Mouse (Mus musculus): ENCODE results near the gene Chit1.

The Chit1 gene

DNA sequence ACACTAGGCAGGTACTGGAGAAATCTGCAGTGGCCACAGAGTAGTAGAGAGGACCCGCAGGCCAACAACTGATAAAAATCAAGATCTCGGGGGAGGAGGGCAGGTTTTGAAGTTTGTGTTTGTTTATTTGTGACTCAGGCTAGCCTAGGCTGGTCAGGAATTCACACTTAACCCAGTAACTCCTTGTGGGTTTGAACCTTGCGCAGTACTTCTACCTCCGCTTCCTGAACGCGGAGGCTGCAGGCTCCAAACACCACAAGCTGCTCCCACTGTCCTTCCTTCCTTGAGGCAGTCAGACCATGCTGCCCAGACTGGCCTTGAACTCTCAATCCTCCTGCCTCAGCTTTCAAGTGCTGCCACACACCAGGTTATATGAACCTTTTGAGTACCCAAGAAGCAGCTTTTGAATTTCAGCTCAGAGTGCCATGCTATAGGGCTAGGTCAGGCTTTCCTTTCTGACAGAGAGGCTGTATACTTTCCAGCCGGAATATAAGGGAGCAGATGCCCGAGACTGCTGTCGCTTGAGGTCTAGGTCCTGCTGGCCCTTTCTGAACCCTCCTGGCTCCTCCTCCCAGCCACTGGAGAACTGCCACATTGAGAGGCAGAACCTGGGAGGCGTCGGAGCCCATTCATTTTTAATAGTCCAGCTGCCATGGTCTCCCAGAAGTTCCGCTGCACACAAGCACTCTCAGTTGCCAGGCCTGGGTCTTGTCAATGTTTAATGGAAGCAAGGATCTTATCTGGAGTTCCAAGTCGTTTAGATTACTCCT is 12.9 kb upstream of the Chit1 start:
- in situ Hi-C loops (cut with MboI; ENCODE audit: low sequenced_read_pairs): no loop called here

- in situ Hi-C loops (cut with MboI; ENCODE audit: low sequenced_read_pairs): no loop called here
Observed at GRCm38 (mm10) chr1:134098726-134099515, 12.1 kb upstream of the Chit1 start.

DNA sequence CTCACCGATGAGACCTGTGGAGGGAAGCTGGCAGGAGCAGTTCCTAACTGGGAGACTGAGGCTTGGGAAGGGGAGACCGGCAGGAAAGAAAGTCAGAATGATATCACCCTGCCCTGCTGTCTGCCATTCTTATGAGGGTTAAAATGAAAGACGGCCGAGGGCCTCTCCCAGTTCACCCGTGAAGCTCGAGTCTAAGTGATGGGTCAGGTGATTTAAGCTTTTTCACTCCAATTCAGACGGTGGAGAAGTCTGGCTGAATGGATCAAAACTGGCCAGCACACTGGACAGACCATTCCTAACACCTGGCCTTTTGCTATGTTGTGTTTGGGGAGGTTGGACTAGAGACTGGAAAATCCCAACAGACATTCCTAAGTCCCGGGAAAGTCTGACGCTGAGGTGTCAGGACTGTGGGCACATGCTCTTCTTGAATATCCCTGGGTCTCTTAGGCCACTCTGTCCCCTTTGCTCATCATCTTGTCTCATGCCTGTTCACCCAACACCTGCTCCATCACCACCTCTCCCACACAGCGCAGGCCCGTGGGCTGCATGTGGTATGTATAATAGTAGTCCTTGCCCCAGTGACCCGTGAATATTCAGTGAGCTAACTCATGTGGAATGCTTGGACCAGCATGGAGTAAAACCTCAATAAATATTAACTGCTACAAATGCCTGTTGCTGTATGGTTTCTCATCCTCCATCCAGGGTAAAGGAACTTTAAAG is 11.4 kb upstream of the Chit1 start:
- in situ Hi-C loops (cut with MboI; ENCODE audit: low sequenced_read_pairs): loop anchor here (5.0 kb wide), 1 partner anchor 42 kb away; no protein-coding TSS in a partner anchor

DNA sequence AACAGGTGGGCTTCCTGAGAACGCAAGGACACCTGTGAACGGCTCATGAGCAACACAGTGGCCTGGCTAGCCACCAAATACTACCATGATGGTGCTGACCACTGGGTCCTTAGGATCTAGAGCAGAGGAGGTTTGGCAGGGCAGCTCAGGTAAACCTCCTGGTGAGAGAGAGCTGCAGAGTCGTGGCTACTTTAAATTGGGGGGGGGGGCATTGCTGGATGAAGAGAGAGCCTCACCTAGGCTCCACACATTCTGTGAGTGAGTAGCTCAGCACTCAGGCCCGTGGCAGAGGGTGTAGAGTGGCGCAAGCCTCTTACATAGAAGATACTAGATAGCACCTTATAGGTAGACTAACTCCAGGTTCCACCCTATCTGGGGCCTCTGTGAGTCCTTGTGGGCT is 10.6 kb upstream of the Chit1 start:
- in situ Hi-C loops (cut with MboI; ENCODE audit: low sequenced_read_pairs): loop anchor here (5.0 kb wide), 1 partner anchor 43 kb away; no protein-coding TSS in a partner anchor

DNA sequence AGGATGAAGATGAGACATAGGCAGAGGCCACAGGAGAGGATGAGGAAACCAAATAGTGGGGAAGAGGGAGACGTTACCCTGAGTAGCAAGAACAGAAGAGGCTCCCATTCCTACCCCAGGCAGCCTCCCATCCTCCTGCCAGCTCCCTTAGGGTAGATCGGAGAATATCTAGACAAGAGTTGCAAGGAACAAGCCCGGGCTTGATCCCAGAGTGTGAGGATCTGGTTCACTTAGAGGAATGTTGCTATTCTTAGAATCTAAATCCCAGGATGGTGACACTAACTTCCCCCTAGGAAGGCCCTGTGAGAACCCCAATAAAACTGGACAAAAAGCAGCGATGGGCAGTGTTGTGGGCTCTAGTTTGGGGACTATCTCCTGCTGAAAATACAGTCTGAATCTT is 10.1 kb upstream of the Chit1 start:
- in situ Hi-C loops (cut with MboI; ENCODE audit: low sequenced_read_pairs): loop anchor here (5.0 kb wide), 1 partner anchor 44 kb away; no protein-coding TSS in a partner anchor

DNA sequence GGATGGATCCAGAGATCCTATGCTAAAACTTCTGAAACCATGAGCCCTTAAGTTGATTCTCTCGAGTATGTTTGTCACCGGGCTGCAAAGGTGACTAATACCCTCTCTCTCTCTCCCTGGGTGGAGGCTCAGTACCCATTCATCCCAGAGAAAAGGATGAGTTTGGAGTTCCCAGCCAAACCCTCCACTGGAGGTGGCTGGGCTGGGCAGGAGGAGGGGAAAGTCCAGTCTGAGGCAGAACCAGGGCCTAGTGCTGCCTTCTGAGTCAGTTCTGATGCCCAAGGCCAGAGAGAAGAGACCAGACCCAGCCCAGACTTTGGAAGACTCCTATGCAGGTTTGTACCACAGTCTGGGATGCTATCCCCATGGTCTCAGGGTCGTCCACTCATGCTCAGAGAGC is 9.4 kb upstream of the Chit1 start:
- in situ Hi-C loops (cut with MboI; ENCODE audit: low sequenced_read_pairs): loop anchor here (5.0 kb wide), 1 partner anchor 44 kb away; no protein-coding TSS in a partner anchor

DNA sequence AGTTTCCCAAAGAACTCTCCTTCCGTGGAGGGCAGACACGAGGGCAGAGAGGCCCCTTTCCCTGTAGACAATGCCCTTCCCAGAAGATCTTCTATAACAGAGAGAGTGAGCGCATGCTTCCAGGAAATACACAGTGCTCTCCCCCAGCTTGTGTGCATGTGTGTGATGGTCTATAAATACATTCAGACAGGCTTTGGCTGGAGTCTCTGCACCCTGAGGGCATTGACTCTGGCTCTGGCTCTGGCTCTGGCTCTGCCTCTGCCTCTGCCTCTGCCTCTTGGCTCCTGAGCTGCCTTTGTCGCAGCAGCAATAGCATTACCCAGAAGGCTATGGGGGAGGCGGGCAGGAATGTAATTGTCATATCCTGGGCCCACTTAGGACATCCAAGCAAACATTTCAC is 7.2 kb upstream of the Chit1 start:
- in situ Hi-C loops (cut with MboI; ENCODE audit: low sequenced_read_pairs): loop anchor here (5.0 kb wide), 1 partner anchor 47 kb away; no protein-coding TSS in a partner anchor

GRCm38 (mm10) chr1:134105043-134105763 is 5.8 kb upstream of the Chit1 start:
- in situ Hi-C loops (cut with MboI; ENCODE audit: low sequenced_read_pairs): no loop called here

DNA sequence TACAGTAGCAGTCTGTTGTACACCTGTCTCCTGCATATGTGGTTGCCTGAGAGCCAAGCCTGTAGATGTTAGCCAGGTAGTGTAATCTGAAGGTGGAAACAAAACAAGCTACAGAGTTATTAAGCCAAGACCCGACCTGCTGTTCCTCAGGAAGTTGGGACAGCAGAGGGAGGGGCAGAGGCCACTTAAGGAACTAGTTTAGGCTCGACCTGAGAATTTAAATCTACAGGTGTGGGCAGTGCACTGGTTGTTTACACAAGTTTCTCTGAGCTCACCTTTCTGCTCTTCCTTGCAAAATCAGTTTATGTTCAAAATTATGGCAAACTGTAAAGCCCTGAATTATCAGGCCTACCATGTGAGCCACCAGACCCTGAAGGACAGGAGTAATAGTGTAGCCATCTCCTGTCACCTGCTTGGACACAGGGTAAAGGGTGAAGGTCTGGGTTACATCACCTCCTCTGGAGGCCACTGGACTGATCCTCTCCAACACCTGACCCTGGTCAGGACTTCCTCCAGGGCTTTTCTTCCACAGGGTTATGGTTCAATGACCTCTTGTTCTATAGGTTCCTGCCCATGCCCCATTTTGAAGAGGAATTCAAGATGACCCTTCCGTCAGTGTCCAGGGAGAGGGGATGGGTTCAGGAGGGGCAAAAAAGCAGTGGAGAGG is 5.1 kb upstream of the Chit1 start:
- in situ Hi-C loops (cut with MboI; ENCODE audit: low sequenced_read_pairs): no loop called here

DNA sequence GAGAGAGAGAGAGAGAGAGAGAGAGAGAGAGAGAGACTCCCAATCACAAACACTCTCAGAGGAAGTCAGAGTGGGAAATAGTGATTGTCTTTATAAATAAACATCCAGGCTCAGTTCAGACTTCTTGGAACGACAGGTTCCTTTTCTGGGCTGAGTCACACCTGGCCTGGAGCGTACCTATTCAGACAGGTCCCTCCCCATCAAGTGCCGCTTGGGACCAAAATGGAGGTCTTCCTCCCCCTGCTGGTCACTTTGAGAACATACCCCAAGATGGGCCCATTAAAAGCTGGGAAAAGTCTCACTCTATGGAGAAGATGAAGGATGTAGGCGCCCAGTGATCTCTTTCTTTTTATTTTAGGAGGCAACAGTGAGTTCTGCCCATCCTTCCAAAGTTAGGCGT is 4.3 kb upstream of the Chit1 start:
- in situ Hi-C loops (cut with MboI; ENCODE audit: low sequenced_read_pairs): no loop called here

GRCm38 (mm10) chr1:134107777-134108176 is 3.3 kb upstream of the Chit1 start:
- in situ Hi-C loops (cut with MboI; ENCODE audit: low sequenced_read_pairs): no loop called here

GRCm38 (mm10) chr1:134110015-134110414 is 1.0 kb upstream of the Chit1 start:
- in situ Hi-C loops (cut with MboI; ENCODE audit: low sequenced_read_pairs): no loop called here

DNA sequence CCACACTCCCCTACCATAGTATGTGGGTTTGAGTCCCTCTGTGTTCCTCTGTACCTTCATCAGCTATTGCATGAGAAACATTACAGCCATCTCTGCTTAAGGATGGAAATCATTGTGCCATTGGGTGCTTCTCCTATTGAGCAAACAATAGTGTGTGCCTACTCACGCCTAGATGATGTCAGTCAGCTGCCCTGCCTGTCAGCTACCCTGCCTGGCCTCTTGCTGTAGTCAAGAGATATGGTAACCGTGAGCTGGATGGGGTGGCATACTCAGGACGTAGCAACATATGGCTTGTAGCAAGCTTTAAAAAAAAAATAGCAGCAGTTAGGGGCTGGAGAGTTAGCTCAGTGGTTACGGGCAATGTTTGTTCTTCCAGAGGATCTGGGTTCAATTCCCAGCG is 593 bp upstream of the Chit1 start:
- in situ Hi-C loops (cut with MboI; ENCODE audit: low sequenced_read_pairs): no loop called here

DNA sequence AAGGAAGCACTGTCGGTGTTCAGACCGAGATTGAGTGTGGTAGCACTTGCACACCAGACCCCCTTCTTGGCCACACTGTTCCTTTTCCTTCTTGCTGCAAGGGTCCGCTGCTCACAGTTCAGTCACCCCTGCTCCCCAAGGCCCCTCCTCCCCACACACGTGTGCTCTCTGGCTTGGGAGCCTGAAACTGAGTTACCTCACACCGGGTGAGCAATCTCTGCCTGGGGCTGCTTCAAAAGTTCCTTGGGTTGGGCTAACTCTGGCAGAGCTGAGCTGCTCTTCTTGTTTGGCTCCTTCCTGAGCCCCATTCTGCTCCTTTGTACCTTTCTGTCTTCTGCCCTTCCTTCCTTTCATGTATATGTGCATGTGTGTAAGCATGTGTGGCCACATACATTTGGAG is 2.5 kb downstream of the Chit1 start:
- in situ Hi-C loops (cut with MboI; ENCODE audit: low sequenced_read_pairs): no loop called here

- in situ Hi-C loops (cut with MboI; ENCODE audit: low sequenced_read_pairs): no loop called here
Observed at GRCm38 (mm10) chr1:134114018-134114417, 3.0 kb downstream of the Chit1 start.

GRCm38 (mm10) chr1:134114730-134115129 is 3.7 kb downstream of the Chit1 start:
- in situ Hi-C loops (cut with MboI; ENCODE audit: low sequenced_read_pairs): no loop called here

DNA sequence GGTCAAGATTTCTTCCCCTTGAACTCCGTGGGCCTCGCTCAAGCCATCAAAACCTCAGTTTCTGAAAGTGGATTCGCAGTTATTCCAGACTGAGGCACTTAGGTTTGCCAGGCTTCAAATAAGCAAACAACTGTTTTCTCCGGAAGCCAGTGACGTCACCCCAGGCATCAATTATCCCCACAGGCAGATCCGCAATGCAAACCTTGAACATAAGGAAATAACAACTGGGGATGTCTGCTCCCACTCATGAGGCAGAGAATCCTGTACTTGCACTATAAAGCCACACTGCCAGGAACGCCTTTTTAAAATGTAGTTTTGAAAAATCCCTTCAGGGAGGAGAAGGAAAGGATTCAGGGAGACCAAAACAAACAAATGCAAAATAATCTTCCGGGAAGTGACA is 4.4 kb downstream of the Chit1 start:
- in situ Hi-C loops (cut with MboI; ENCODE audit: low sequenced_read_pairs): no loop called here

- in situ Hi-C loops (cut with MboI; ENCODE audit: low sequenced_read_pairs): no loop called here
Observed at GRCm38 (mm10) chr1:134117110-134117509, 6.1 kb downstream of the Chit1 start.

DNA sequence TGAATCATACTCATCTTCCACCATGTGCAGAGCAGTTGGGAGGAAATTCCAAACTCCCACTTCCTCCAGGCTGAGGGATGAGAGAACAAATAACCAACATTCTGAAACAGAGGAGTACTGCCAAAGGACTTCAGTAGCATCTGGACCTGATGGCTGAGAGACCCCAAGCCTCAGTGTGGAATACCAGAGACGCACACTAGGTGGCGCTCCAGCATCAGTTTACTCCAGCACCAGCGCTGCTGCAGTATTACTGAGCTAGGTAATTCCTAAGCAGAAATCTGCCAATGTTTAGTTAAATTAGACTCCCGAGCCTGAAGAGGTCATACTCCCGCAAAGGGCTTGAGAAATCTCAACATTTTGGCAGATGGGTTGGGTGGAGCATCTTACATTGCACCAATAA is 9.1 kb downstream of the Chit1 start:
- in situ Hi-C loops (cut with MboI; ENCODE audit: low sequenced_read_pairs): no loop called here

GRCm38 (mm10) chr1:134122195-134122594 is 11.2 kb downstream of the Chit1 start:
- in situ Hi-C loops (cut with MboI; ENCODE audit: low sequenced_read_pairs): no loop called here
